Mouse (Mus musculus) natural killer cell, adult 2 months (primary cell): ENCODE data around the gene Krr1.

Experiments
- DNase-seq, 2 experiments: peaks; one replicate each; pipeline ENCODE4 v3.0.0; 2022; ENCODE audit warnings: low spot score in 2 of 2

Gene Krr1

DNA sequence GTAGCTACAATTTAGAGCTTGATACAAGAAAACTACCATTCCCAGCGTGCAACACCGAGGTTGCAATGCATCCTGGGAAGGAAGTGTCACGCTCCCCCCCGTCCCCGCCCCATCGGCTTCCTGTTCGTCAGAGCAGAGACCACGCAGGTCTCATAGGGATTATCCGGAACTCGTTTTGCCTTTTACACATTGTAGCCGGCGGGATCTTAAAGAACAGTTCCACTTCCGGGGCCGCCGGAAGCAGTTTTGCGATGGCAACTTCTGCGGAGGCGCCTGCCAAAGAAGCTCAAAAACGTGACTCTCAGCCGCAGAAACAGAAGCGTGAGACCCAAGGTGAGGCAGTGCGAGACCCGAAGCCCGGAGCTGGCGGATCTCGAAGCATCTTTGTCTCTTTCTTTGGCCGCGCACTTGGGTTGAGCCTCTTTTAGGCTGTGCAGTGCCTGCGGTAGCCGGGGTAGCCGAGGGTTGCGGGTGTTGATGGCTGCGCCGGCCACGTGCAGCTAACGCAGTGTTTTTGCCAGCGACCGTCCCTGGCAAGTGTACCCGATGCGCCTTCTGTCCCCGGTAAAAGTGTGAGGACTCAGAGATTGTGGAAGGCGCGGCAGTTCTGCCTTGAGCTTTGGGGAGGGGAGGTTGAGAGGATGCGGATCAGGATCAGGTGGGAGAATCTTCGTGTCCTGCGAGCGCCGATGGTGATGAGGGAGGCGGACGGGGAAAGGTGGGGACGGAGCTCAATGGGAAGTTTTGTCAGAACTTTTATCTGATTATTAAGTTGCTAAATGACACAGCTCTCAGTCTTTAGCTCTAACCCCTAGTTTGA, at the start of gene Krr1:
Krr1 (plus strand) TSS at position 123 of the 820 bp plus-strand sequence.
- DNase-seq: peak; percentile 87 to 89

DNA sequence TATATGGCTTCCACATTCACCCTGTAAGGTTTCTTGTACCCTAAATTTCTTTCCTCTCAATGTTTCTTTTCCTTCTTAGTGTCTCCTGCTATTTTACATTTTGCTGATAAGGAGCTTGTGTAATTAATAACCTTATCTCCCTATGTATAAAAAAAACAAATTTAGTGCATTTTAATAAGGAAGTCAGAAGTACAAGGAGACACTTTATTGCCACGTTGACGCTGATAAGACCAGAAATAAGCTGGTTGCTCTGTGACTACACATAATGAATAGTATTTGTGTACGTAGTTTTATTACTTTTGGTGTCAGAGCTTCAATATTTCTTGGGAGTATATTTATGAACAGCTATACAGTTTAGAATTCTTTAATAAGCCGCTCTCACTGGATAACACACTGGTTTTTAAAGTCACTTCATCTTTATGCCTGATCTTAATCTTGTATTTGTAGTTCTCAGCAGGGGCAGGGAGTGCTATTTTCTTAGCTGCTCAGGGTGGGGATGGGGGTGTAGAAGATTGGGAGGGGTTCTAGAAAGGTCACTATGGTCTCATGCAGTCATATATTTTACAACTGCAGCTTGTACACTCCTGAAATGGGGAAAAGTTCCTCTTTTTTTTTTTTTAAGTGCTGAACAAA, 48.8 kb upstream of the Krr1 start:
- no peak for DNase-seq

DNA sequence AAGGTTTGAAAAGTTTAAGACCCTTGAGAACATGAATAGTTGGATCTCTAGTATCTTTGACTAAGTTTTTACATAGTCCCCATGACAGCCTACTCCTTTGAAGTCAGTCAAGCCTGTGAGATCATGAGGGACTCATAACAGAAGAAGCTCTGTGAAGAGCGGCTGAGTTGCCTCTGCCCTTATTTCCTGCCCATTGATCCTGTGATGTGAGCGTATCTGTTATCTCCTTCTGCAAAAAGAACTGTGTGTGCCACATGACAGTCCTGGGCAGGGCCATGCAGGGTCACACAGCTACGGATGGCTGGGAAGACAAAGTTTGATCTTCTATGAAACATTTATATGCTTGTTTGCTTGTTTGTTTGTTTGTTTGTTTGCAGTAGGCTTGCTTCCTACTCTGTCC, 48.3 kb upstream of the Krr1 start:
- no peak for DNase-seq

DNA sequence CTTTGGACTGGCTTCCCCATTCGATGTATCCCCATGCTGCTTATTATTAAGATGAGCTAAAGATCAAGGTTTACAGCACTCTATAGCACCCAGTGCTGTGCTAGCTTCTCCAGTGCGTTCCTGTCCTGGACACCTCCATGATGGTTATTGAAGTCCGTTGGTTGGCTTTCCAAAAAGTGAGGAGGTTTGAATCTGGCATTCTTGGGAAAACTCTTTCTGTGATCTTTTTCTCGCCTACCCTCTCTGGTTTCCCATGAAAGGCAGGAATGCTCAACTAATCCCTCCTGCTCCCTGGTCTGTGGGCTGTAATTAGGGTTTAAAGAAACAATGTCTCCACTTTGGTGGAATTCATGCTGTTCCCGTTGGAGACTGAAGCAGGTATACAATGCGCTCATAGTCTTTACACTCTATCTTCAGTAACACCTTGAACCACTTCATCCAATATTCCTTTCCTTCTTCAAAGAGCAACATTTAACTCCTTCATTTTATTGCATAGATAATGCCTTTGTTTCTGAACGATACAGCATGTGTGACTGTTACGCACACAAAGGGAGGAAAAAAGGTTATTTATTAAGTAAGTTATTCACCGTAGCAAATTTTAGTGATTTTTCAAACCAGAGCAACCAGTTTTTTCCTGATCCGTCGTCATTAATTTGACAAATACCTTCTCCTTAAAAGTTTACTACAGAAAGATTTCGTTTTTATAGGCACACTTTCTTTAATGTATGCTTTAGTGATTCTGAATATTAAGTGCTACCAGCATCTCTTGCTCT, 47.6 kb upstream of the Krr1 start:
- no peak for DNase-seq

DNA sequence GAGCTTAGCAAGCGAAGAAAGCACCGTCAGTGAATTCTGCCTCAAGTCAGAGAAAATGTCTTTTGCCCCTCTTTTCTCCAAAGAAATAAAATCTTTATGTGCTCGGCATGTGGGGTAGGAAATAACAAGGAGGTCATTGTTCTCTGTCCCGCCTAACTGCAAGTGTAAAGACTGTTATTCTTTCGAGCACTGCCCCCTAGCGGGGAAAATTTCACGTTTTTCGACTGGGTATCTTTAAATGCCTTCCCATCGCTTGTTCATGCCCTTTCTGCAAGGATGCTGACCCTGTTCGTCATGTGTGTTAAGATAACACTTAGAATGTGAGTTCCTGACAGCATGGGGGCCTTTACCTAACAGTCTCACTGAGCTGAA, 47.0 kb upstream of the Krr1 start:
- peak; percentile 36 to 71 for DNase-seq

DNA sequence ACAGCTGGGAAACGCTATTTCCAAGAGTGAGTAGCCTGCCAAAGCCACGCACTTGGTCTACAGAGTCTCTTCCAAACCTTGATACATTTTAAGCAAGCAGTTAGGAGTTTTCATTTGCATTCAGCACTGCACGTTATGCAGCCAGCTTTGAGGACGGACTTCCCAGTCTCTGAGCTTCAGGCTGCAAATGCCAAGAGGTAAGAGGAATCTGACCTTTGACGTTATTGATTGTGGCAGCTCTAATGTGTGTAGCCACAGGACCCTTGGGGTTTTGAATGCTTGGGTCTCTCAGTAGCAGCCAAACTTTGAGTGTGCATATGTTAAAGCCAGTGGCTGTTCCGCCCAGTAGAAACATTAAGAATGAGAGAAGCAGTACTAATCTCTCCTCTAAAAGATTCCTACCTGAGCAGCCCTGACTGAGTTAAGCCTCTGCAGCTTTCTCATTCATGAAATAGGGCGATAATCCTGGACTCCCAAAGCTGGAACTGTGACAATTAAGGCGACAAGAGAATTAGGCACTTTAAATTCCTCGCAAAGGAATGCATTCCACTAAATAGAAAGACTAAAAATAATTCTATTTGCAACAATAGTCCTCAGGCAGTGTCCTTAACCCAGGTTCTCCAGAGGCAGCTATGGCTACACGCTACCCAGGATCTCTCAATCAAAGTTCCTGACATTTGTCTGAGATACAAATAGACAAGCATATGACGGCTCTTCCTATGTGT, 39.7 kb upstream of the Krr1 start:
- no peak for DNase-seq

DNA sequence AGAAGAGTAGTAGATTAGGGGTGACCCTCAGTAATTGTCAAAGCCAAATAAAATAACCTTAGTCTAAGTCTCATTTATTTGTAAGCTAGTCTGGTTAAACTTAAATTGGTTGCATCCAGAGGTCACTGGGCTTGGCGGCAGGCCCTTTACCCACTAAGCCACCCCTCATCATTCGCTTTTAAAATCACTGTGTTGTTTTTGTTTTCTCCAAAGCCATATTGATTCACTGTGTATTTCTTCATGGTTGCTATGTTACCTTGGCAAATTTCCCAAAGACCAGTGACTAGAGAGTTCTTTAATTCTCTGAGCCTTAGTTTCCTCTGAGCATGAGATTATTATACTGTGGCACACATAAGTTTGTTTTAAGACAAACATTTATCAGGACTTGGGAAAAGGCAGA, 37.3 kb upstream of the Krr1 start:
- DNase-seq: no peak

DNA sequence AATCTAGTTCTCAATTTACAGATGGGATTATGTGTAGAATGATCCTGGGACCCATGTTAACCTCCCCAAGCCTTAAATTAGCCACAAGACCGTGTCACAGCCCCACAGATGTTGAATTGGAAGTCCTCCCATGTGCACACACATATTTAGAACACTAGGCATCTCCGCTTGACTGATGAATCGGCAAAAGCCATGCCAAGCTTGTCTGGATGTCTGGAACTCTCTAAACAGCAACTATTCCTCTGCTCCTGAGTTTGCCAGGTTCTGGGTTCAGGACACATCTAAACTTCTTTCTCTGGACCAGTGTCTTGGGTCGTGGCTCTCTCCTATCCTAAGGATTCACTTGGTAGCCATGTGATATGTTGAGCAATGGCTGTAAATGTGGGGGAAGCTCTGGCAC, 36.4 kb upstream of the Krr1 start:
- no peak for DNase-seq

DNA sequence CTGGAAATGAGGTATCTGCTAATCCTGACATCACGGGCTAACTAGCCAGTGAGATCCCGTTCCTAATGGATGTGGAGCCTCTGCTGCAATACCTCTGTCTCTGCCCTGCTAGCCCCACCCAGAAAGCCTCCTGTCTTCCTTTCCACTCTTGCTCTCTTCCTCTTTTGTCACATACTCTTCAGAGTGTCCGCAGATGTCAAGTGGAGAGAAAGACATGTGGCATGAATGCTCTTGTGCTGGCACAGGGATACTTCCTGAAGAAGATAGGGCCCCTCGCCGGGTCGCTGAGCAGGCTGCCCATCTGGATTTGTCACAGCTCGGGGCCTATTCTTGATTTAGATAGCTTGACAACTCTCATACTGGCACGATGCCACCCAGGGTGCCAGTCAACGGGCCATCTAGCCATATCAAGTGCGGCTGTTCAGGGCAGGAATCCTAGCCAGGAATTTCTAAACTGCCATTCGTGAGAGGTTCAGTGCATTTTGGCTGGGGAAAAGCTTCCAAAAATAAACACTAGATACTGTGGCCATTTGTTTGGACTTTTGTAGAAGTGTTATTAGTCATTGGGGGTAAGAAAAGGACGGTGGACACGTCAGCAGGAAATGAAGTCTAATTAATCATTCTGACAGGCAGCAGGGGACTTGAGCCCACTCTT, 35.8 kb upstream of the Krr1 start:
- DNase-seq: no peak

DNA sequence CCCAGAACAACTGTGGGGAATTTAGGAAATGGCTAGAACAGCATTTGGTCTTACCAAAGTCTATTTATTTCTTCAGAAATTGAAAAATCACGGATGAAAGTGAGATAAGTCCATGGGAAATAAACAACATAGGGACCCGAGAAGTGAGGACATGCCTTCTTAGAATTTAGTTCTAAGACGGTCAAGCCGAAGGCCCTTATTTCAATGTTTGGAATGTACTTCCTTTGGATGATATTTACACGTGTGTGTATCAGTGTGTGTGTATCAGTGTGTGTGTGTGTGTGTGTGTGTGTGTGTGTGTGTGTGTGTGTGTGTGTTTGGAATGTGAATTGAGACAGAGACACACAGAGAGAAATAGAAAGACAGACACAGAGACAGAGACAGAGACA, 35.3 kb upstream of the Krr1 start:
- DNase-seq: no peak

DNA sequence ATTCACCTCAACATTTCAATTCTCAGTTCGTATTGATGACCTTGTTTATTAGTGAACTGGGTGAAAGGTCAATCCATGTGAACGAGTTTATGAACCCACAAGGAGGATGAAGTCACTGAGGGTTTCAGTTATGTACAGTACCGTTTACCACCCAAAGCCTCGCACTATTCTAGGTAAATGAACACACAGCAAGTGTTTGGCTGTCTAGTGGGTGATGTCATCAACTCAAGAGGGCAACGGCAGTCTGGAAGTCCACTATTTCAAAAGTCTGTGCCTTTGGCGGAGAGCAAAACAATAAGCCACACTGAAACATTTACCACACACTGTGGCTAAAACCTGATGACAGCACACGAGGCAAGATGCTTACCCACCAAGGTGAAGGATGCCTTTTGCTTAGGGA, 29.4 kb upstream of the Krr1 start:
- DNase-seq: no peak

DNA sequence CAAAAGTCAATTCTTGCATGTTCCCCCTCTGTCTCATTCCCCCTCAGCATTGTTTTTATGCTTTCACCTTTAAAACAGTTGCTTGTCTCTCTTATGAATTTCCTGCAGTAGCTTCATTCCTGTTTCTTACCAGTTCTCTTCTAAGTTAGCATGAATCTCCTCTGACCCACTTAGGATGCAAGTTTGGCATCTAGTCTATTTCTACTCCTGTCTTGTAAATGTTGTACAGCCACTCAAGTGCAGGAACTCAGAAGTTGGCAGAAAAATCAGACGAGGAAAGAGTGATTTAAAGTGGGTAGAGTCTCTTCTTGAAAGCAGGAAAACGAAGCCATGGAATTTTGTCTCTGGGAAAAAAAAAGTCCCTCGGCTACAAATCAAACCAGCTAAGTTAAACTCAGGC, 26.9 kb upstream of the Krr1 start:
- DNase-seq: no peak

DNA sequence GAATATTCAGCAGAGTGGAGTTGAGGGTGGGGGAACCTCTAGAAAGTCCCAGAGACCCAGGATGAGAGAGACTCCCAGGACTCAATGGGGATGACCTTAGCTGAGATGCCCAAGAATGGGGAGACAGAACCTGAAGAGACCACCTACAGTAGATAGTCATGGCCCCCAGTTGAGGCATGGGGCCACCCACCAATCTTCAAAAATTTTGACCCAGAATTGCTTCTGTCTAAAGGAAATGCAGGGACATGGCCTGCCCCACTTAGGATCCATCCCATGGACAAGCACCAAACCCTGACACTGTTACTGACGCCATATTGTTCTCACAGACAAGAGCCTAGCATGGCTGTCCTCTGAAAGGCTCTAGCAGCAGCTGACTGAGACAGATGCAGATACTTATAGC, 24.4 kb upstream of the Krr1 start:
- DNase-seq: no peak

DNA sequence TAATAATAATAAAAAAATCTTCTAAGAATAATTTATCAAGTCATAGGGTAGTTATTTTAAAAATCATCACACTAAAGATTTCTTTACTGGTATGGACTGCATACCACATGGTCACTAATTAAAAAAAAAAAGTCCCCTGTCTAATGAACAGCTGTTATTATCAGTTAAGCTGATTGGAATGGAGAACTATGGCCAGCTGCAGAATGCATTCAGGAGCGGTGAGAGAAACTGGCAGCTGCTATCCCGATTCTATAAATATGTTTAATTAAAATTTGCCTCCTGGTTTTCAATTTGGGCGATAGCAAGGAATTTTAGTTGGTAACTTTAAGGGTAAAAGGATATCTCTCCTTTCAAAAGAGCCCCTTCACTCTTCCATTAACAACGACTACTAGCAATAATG, 23.5 kb upstream of the Krr1 start:
- DNase-seq: no peak

DNA sequence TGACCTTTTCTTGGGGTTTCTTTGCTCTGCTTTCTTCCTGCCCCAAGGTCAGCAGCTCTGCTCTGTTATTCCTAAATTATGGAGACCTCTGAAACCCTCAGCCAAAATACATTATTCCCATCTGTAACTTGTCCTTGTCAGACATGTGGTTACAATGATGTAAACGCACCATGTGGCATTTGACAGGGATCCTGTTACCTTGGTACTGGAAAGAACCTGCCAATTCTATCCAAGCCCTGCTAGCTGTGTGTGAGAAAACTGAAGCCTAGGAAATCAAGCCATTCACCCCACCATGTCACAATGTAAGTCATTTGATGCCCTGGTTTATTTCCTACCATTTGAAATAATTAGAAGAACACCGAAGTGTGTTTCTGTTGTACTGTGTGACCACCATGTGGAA, 16.6 kb upstream of the Krr1 start:
- no peak for DNase-seq

DNA sequence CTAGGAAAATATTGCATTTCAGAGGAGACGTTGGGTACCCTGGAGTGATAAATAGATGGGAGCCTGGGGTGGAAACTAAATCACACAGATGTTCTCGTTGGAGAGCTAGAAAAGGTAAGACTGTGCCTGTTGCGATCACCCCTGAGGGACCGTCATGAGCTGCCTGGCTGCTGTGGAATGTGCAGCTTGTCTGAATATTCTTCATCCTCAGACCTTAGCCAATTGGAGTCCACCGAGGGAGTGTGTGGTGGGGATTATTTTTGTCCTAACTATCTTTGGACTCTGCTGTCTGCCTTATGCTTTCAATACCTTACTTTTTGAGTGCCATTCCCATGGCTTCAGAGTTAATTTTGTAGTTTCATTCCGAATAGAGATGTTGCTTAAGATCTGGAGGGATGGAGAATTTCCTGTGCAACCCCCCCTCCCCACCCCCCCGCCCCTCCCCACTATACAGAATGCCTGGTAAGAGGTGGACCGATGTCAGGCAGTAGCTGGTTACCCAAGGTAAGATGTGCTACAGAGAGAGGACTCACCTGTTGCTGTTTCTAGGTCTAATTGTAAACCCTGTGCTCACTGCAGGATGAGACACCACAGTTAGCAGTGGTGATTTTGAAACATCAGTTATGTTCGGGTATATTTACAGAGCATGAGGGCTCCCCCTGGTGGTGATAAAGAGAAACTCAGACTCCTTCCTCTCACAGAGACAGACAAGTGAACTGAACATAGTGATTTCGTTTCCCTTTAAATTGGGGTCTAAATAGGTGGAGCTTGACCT, 15.0 kb upstream of the Krr1 start:
- peak; percentile 35 to 54 for DNase-seq

DNA sequence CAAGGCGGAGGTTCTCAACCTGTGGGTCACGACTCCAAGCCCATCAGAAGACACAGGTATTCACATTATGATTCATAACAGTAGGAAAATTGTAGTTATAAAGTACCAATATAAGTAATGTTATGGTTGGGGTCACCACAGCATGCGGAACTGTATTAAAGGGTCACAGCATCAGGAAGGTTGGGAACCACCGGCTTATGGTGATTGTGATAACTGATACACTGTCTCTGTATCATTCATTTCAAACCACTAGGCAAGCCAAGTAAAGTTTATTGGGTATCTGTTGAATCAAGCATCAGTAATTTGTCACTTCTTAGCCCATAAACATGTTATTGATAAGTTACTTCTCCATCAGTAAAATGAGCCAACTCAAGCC, 14.4 kb upstream of the Krr1 start:
- no peak for DNase-seq

DNA sequence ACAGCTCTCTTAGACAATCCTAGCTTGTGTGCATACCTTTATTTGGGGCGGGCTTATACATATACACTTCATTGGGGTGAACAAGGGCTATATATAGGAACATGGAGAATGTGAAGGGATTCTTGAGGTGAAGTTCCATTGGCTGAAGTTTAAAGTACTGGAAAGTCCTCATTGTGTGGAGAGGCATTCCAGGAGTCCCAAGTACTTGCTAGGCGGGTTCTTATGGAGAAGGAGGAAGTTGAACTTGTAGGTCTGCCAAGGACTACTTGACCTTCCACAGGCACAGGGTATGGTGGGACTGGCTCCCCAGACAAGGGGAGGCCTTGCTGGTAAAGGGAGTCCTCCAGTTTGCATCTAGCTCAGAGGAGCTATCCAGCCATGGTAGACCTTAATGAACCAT, 13.1 kb upstream of the Krr1 start:
- DNase-seq: no peak

DNA sequence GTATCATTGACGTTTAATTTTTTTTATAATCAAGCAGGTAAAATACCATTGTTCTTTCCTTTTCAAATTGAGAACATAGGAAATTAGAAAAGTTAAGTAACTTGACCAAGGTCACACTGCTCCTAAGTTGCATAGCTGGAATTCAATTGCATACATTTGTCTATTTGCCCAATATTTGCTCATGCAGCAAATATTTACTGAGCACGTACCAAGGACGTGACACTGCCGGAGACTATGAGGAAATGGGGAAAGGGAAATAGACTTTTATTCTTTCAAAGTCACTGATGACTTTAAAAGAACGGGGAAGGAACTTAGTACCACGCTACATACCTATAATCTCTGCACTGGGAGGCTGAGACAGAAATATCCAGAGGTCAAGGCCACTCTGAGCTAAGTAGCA, 12.0 kb upstream of the Krr1 start:
- no peak for DNase-seq

DNA sequence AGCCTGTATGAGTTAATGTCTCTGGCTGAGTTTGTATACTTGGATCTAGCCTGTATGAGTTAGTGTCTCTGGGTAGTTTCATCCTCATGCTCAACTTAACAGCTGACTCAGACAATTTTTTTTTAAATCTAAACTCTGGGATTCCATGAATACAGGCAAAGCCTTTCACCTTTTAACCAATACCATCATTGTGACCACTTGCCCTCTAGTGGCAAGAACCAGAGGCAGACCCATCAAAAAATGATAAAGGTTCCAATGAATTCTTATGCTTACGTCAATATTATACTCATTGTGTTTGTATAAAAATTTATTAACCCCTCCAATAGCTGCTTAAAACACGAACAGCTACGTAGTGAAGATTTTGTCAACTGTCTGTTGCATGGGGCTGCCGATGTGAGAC, 6.1 kb upstream of the Krr1 start:
- DNase-seq: no peak

DNA sequence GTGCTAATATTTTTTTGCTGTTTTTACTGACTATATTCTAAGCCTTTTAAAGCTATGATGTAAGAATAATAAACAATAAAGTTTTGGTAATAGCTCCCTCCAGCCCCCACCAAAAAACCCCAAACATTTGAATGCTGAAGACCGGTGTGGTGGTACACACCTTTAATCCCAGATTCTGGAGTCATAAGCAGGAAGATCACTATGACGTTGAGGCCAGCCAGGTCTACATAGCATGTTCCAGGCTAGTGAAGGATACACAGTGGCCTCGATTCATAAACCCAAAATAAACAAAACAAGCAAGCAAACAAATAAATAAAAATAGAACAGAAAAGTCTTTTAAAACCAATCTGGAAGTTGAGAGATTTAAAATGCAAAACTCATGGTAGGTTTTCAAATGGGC, 535 bp upstream of the Krr1 start:
- no peak for DNase-seq
